Mouse (Mus musculus): ENCODE results near the gene Wfdc17.
A peak's percentile ranks its signal among the peaks of the same experiment; 100 is the strongest.

Wfdc17 gene

DNA sequence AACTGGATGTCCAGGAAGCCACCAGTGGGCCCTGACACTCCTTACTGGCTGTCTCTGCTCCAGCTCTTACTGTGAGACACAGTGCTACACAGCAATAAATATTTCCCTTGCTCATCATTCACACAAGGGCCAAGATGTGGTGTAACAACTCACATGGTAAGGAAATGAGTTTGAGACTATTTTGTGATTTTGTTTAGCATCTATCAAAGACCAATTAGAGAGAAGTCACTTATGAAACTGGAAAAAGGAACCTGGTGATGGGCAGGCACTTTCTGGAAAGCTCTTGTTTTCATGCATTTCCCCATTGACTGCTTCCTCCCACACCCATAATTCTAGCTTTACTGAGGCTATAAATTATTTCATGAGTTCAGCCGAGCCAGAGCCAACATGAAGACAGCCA is at the start of gene Wfdc17:
Wfdc17 (plus strand) TSS at position 287 of the 400 bp plus-strand sequence.
- no peak for DNase-seq

GRCm38 (mm10) chr11:83654606-83655005 is 49.2 kb upstream of the Wfdc17 start:
- DNase-seq: no peak

DNA sequence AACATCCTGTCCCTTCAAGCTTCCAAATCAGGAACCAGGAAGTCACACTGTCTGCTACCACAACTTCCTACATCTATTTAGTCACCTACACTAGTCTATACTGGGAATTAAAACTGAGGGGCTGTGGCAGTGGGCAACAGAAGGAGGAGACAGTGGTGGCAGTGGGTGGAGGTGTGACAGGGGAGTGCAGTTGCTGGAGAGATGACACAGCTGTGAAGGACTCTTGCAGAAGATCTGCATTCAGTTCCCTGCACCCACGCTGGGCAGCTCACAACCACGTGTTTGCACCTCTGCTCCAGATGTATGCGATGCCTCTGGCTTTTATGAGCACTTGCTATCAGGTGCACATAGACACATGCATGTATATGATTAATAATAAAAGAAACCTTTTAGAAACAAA is 46.3 kb upstream of the Wfdc17 start:
- DNase-seq: no peak

GRCm38 (mm10) chr11:83658797-83659196 is 45.0 kb upstream of the Wfdc17 start:
- no peak for DNase-seq

DNA sequence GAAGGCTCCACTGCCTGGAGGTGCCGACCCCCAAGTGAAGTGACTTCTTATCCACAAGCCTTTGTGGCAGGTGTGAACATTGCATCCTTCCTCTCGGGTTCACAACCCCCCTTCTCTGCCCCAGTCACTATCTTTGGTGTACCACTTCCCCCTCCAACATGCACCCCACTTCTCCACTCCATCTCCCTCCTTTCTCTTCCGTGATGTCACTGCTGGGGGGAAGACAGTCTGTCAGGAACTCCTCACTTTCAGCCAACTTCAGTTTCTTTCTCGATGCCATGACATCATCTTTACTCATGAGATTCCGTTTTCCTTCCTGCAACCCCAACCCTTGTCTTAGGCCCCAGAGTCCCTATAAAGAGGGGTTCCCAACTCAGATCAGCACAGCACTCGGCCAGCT is 41.6 kb upstream of the Wfdc17 start, which contains the start of gene Ccl4:
Ccl4 (plus strand) TSS at position 381 of the 400 bp plus-strand sequence.
- no peak for DNase-seq

GRCm38 (mm10) chr11:83663532-83663931 is 40.3 kb upstream of the Wfdc17 start:
- DNase-seq: no peak

- DNase-seq: peak in 1 of 2 experiments; percentile 28
These were observed 32.0 kb upstream of the Wfdc17 start for GRCm38 (mm10) chr11:83671743-83672142.

GRCm38 (mm10) chr11:83675665-83676064 is 28.1 kb upstream of the Wfdc17 start:
- no peak for DNase-seq

- no peak for DNase-seq
These were observed 13.9 kb upstream of the Wfdc17 start for GRCm38 (mm10) chr11:83689918-83690317.

- DNase-seq: no peak
These were observed 11.8 kb upstream of the Wfdc17 start for GRCm38 (mm10) chr11:83692008-83692407.

- DNase-seq: no peak
These were observed 4.9 kb downstream of the Wfdc17 start, which contains the start of gene Wfdc18 for GRCm38 (mm10) chr11:83708715-83709114. Gene Wfdc18 (plus strand): TSS chr11:83709015.

DNA sequence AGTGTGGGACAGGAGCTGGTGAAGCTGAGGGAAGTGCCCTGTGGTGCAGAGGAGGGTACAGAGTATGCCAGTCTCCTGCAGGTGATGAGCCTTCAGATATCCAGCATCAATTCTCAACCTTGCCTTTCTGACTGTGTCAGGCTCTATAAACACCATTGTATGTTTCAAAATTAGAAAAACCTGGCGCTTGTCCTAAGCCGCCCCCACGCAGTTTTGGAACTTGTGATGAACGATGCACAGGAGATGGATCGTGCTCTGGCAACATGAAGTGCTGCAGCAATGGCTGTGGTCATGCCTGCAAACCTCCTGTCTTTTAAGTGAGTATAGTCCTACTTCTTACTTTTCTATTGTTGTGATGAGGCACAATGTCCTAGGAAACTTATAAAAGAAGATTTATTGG is 5.9 kb downstream of the Wfdc17 start:
- no peak for DNase-seq

DNA sequence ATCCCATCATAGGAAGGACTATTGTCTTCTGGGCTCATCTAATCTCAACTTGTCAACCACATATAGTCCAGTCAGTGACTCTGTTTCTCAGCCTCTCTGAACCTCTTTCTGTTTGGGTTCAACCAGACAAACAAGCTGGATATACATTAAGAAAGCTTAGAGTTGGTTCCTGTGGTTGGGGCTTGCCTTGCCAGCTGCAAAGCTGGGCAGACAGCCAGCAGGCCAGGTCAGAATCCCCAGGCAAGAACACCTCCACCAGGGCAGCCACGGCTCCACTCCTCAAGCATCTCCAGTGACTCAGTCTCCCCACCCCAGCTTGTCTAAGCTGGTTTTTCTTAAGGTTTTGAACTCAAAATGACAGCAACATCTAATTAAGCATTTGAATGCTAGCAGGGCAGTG is 8.9 kb downstream of the Wfdc17 start:
- no peak for DNase-seq

DNA sequence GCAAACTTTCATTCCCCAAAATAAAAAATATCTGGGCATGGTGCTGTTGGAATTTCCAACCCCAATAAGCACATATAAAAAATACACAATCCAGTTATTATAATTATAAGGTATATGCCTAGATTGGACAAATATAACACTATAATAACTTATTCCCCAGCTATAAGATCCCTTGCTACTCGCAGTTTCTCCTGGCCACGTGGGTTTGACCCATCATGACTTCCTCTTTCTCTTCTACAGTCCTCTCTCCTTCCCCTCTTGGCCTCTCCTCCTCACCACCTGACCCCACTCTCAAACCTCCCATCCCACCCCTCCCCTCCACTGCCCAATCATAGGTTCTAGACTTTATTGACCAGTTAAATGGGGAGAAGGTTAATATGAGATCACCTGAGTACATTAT is 10.1 kb downstream of the Wfdc17 start:
- DNase-seq: no peak

DNA sequence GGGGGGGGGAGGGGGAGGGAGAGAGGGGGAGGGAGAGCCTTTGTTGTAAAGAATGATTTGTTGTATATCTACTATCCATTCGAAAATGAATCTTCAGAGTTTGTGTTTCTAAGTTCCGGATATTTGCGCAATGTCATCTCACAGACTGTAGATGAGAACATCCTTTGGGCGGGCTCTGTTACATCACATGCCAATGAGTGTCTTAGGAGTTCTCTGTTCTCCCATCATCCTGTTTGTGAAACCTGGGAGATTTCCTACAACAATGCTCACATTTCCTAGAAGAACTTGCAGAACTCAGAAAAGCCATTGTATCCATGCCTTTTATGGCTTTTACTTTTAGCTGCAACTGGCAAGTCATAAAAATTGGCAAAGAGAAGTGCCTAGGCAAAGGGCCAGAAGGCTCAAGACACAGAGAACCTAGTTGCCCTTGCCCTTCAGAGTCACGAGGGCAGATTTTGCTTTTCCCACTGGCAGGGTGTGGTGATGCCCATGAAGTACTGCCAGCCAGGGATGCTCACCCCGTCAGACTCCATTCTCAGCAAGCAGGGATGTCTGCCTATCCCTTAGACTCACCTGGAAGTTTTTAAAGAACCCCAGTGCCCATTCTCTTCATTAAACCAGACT is 13.4 kb downstream of the Wfdc17 start:
- DNase-seq: peak; percentile 35 to 45

DNA sequence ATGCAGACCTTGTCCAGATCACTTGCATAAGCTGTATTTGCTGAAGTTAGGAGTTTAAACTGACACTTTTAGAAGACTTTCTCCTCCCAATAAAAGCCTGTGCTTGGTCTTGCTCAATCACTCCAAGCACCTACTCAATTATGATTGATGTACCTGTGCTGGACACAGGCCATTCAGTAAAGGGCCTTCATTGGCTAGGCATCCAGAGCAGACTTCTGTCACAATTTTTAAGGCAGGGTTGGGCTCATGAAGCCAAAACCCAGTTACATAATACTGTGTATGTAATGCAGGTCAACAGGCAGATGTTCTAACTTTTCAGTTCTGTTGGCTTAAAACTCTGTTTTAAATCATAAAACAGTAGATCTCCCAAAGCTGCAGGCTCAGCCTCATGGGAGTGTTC is 17.0 kb downstream of the Wfdc17 start:
- peak; percentile 17 to 38 for DNase-seq

GRCm38 (mm10) chr11:83728757-83729432 is 25.1 kb downstream of the Wfdc17 start:
- no peak for DNase-seq

DNA sequence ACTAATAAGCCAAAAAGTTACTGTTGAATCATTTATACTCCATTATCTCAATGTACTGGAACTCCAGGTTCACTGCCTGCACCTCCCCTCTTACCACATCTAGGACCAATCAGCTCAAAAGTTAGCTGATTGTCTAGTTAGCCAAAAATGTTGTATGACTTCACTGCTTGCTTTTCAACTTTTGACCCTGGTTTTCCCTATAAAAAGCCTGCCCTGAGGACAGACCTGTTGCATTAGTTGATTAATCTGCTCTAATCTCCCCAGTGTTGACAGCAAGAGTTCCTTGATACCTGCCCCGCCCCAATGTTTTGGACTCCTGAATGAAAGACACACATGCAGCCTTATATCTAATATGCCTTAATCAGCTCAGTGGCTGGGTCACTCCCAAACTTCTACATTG is 27.3 kb downstream of the Wfdc17 start:
- no peak for DNase-seq

- DNase-seq: no peak
These were observed 29.4 kb downstream of the Wfdc17 start for GRCm38 (mm10) chr11:83733071-83733640.

DNA sequence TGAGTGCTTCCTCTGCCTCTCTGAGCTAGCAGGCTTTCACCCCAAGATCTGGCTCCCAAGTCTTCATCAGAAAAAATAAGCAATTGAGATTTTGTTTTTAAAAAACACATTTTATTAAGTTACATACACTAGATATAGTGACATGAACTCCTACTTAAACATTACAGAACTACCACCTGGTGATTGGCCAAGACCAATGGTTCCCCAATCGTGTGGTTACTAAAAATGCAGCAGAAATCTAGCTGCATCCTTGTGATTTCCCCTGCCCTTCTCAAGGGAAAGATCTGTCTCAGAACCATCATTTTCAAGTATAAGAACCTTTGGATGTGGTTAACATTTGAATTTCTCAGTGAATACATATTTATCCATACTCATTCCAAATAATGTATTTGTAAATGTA is 30.4 kb downstream of the Wfdc17 start:
- no peak for DNase-seq

DNA sequence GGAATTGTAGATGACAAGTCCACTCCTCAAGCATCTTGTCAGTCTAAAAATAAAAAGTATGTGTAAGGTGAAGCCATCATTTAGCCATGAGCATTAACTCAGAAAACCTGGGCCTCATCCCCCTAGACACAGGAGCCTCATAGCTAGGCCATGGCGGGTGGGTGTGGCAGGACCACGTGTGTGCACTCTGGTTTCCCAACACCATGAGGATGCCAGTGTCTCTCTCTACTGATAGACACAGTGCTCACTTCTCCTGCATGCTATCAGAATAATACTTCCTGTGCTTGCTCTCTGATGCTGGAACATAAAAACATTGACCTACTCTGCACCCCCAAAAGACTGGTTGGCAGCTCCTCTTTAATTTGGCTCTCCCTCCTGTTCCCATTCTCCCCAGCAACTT is 32.1 kb downstream of the Wfdc17 start:
- no peak for DNase-seq

DNA sequence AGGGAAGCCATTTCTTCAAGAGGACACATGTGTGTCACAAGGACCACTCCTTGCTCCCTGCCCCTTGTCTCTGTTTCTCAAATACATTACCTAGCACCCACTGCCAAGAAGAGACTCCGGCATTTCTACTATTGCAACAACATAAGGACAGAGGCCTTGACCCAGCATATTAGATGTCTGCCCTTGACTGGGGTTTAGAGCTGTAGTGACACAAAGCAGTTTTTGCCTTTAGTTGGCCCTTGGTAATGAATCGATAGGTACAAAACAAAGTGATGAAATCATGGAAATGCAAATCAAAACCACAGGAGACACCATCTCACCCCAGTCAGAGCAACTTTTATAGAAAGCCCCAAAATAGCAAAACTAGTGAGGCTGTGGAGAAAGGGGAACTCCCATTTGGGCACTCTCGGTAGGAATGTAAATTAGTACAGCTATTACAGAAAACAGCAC is 33.3 kb downstream of the Wfdc17 start:
- DNase-seq: no peak

GRCm38 (mm10) chr11:83739241-83739640 is 35.5 kb downstream of the Wfdc17 start:
- DNase-seq: peak; percentile 67 to 68

GRCm38 (mm10) chr11:83740443-83740991 is 36.7 kb downstream of the Wfdc17 start:
- peak in 1 of 2 experiments; percentile 36 for DNase-seq

All from lung, adult 18-20 months (tissue).